Mouse (Mus musculus) megakaryocyte, embryonic 14.5 days (primary cell): ENCODE results near the gene Mlc1. TPM values are rescaled to one million over a fixed set of nuclear protein-coding genes. Genes with fewer than 3 reads are reported as not detected.

Experiments
- H3K27me3 ChIP-seq: replicated peaks from 2 replicates; pipeline ENCODE3; 2012; ENCODE audit warnings: inconsistent platforms
- H3K36me3 ChIP-seq: replicated peaks from 2 replicates; pipeline ENCODE3; 2012; ENCODE audit warnings: low read length, inconsistent platforms, mixed read lengths
- H3K4me1 ChIP-seq: 2 replicates; pipeline ENCODE4 v1.6.1; 2012; ENCODE audit warnings: inconsistent platforms
- H3K4me3 ChIP-seq: replicated peaks from 2 replicates; pipeline ENCODE3; 2012; ENCODE audit warnings: moderate library complexity, mild to moderate bottlenecking, inconsistent platforms
- H3K9me3 ChIP-seq: 2 replicates; pipeline ENCODE4 v1.6.1; 2012; ENCODE audit warnings: inconsistent platforms
- FLI1 ChIP-seq: IDR thresholded peaks from 2 replicates; pipeline ENCODE4 v1.6.1; 2012; ENCODE audit warnings: low read length, inconsistent platforms, mixed read lengths
- GATA1 ChIP-seq: IDR thresholded peaks from 3 replicates; pipeline ENCODE4 v1.6.1; 2012; ENCODE audit warnings: mixed read lengths, low read length, inconsistent platforms, borderline replicate concordance
- polyA plus RNA-seq: library from polyadenylated mRNA; stranded (reverse); fragments of >175 nt; gene quantifications from 2 replicates; pipeline ENCODE4 v1.2.3, GENCODE M21; 2012; ENCODE audit warnings: low replicate concordance; ENCODE audit not compliant: insufficient read depth

The Mlc1 gene
- polyA plus RNA-seq, 1 experiment: not detected

DNA sequence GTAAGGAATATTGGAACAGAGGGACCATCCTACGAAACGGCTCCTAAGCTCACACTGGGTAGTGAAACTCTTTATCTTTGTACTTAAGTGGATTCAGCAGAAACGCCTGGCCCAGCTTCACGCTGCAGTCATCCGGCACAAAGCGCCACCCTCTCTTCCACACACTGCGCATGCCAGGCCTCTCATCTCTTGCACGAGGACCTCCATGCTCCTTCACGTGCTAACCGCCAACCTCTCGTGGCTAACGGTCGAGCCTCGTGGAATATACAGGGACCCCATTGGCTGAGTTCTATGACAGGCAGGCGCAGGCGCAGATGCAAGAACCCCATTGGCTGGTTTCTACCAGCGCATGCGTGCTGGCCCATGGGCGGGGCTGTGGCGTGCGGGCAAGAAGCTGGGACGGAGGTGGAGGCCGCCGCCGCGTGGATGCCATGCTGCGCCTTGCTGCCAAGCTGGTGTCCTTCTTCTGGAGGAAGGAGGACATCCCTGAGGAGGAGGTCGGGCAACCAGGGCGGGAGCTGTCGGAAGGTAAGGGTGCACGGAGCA lies 3.8 kb upstream of the Mlc1 start, which contains the start of gene Mov10l1:
TSS of gene Mov10l1 (plus strand) at position 376 of the 546 bp plus-strand sequence.
- no peaks in the 10 kb centered on the region for H3K4me1 ChIP-seq
- H3K27me3 ChIP-seq: peaks cover 16% of the 10 kb centered on the region
- H3K36me3 ChIP-seq: no peaks in the 10 kb centered on the region
- no peaks in the 10 kb centered on the region for H3K9me3 ChIP-seq
- no peak for TF ChIP-seq GATA1
- no peak for TF ChIP-seq FLI1
- no peak within 1 kb of the TSS for H3K4me3 ChIP-seq

DNA sequence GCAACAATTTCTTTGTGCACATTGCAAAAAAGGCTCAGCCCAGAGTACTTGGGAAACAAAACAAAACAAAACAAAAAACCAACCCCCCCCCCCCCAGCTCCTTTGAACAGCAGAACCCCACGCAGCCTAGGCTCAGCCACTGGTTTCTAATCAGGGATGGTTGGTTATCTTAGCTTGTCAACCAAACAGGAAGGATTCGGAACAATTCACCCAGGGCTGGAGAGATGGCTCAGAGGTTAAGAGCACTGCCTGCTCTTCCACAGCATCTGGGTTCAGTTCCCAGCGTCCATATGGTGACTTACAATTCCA lies 285 bp upstream of the Mlc1 start:
- Histone ChIP-seq H3K9me3 (no peaks in the 10 kb centered on the region), H3K36me3 (no peaks in the 10 kb centered on the region), H3K4me1 (no peaks in the 10 kb centered on the region), H3K27me3 (peaks cover 26% of the 10 kb centered on the region), H3K4me3 (no peak overlapping the region)
- TF ChIP-seq GATA1 (no peak), FLI1 (no peak)

DNA sequence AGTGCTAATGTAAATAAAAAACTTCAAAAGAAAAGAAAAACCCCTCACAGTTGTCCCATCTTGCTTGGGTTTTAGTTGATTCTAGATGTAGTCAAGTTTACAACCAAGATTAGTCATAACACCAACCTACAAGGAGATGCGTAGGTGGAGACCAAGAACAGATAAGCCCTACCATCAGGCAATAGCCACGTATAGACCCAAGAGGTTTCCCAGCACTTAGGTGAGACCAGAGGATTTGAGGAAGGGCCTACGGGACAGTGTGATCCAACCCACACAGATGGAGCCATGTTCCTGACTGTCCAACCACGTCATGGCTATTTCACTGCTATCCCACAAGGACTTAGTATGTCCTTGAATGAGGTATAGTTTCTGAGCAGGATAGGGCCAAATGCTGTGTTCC lies 6.5 kb downstream of the Mlc1 start:
- Histone ChIP-seq H3K36me3 (no peaks in the 10 kb centered on the region), H3K4me3 (no peak overlapping the region), H3K27me3 (peaks cover 33% of the 10 kb centered on the region), H3K4me1 (no peaks in the 10 kb centered on the region), H3K9me3 (no peaks in the 10 kb centered on the region)
- no peak for TF ChIP-seq GATA1
- no peak for TF ChIP-seq FLI1

DNA sequence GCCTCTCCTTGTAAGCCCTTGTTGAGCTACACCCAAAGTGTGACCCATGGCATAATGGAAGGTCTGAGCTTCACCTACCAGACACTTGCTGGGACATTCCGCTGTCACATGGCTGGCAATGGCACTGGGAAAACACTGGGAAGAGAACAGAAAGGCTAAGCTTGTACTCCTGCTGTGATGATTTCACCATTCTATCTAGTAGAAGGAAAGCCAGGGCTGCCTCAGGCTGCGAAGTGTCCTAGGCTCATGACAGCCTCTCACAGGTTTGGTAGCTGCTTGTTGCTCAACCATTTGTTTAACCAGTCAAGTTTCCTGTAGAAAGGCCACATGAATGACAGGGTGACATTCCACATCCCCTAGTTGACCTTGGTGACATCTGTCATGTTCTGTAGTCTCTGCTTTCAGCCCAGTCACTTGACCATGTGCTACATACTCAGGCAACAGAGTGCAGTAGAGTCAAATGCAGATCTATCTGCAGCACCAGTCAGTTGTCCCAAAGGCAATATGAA lies 14.7 kb downstream of the Mlc1 start:
- no peak for TF ChIP-seq GATA1
- TF ChIP-seq FLI1: no peak

DNA sequence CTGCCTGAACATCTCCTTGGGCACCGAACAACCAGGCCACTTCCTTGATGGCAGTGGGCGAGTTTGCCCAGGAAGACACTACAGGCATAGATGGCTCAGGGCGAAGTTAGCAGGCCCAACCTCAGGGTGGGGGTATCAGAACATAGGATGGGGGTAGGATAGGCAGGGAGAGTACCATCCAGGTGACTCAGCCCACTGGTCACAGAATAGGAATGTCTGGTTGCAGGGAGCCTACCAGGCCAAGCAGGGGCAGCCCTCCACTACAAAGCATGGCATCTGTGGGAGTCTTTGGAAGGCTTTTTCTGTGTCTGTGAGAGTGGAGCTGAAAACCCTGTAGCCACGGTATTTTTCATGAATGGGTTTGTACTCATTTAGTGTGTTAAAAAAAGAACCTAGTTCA lies 21.3 kb downstream of the Mlc1 start:
- Histone ChIP-seq H3K36me3 (no peaks in the 10 kb centered on the region), H3K4me3 (no peak overlapping the region), H3K9me3 (no peaks in the 10 kb centered on the region), H3K4me1 (peaks cover 5% of the 10 kb centered on the region; the same call in 1 of the 2 replicates), H3K27me3 (peaks cover 69% of the 10 kb centered on the region)
- TF ChIP-seq FLI1 (no peak), GATA1 (no peak)

More for the DNA sequence above, 14.7 kb downstream of the Mlc1 start:
- Histone ChIP-seq H3K9me3 (peaks cover 11% of the 10 kb centered on the region; the same call in 1 of the 2 replicates), H3K27me3 (peaks cover 20% of the 10 kb centered on the region), H3K36me3 (no peaks in the 10 kb centered on the region), H3K4me3 (no peak overlapping the region), H3K4me1 (peaks cover 4% of the 10 kb centered on the region; the same call in 1 of the 2 replicates)

DNA sequence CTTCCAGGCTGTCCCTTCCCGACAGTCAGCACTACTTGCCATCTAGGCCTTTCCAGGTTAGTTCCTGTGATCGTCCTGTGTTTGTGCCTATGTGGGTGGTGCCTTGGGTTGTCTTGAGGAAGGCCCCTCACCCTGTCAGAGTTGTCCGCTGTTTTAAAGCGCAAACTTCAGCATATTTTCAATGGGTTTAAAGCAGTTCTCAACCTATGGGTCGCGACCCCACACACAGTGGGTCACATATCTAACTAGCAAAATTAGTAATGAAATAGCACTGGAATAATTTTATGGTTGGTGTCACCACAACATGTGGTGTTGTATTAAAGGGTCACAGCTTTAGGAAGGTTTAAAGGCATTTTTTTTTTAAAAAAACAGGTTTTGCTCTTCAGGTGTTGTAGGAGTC lies 23.5 kb downstream of the Mlc1 start:
- H3K27me3 ChIP-seq: peaks cover 64% of the 10 kb centered on the region

DNA sequence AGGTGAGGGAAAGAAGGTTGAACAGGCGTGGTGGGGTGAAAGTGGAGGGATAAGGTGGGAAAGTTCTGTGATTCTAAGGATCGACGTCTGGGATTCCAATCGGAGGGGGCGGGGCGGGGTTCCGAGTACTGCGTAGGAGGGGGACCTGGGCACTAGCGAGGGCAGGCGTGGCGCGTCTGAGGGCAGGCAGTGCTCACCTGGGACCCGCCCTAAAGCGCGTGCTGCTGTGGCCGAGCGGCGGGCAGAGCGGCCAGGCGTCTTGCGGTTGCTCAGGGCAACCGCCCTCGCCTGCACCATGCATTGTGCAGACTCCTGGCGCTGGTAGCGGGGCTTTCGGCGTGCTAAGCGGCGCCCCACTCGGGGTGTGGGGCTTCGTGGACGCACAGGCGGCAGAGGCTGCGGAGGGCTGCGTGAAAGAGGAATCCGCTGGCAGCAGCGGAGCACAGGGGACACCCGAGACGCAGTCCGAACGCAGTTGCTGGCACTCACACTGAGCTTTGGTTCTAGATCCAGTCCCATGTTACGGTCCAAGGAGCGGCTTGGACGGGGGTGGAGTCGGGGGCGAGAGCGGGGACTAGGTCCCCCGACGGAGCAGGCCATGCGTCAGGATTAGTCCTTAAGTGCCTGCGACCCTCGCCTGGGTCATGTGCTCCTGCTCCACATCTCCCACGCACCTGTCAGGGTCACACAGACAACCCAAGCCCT lies 24.3 kb downstream of the Mlc1 start, which contains the start of gene Ttll8:
TSS of gene Ttll8 (minus strand) at position 51 of the 705 bp plus-strand sequence.
- Histone ChIP-seq H3K36me3 (no peaks in the 10 kb centered on the region), H3K4me3 (no peak within 1 kb of the TSS), H3K4me1 (peaks cover 5% of the 10 kb centered on the region; the same call in 1 of the 2 replicates), H3K27me3 (peaks cover 64% of the 10 kb centered on the region), H3K9me3 (no peaks in the 10 kb centered on the region)
- TF ChIP-seq GATA1 (no peak), FLI1 (no peak)

More for the DNA sequence above, 23.5 kb downstream of the Mlc1 start:
- Histone ChIP-seq H3K36me3 (no peaks in the 10 kb centered on the region), H3K9me3 (no peaks in the 10 kb centered on the region), H3K4me3 (no peak overlapping the region), H3K4me1 (peaks cover 5% of the 10 kb centered on the region; the same call in 1 of the 2 replicates)
- TF ChIP-seq FLI1 (no peak), GATA1 (no peak)

DNA sequence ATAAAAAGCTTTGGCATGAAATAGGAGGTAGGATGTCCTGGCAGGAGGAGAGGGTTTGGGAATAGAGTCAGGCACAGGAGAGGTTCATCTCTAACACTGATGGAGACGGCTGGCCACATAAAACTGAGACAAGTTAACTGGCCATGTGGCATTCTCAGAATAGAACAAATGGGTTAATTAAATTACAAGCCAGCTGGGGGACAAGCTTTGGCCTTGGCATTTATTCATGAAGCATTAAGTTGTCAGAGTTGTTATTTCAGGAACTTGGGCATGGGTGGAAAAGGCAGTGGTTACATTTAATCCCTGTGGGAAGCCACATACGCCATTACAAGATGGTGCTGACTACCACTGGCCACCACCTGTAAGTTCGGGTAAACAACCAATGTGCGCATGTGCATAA lies 27.6 kb downstream of the Mlc1 start:
- Histone ChIP-seq H3K4me1 (peaks cover 5% of the 10 kb centered on the region; the same call in 1 of the 2 replicates), H3K9me3 (no peaks in the 10 kb centered on the region), H3K36me3 (no peaks in the 10 kb centered on the region), H3K4me3 (no peak overlapping the region), H3K27me3 (peaks cover 49% of the 10 kb centered on the region)
- TF ChIP-seq GATA1: no peak
- no peak for TF ChIP-seq FLI1

DNA sequence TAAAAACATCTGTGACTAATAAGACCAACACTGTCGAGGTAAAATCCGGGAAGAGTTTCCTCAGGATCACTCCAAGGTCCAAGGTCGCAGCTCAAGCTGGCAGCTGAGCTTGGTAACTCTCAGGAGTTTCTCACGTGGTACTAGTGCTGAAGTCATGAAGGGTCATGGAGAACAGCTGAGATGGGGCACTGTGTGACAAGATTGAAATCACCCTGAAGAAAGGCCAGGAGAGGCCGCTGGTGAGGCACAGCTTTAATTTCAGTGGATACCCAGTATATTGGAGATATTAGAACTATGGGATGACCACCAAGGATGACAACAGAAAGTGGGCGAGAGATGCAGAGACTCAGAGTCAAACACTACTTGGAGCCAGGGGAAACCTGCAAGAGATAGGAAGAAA lies 32.0 kb downstream of the Mlc1 start:
- Histone ChIP-seq H3K4me1 (no peaks in the 10 kb centered on the region), H3K27me3 (peaks cover 26% of the 10 kb centered on the region), H3K9me3 (no peaks in the 10 kb centered on the region), H3K4me3 (no peak overlapping the region), H3K36me3 (no peaks in the 10 kb centered on the region)
- TF ChIP-seq FLI1 (no peak), GATA1 (no peak)
